Mouse (Mus musculus): ENCODE results near the gene Nkiras1. TPM values are rescaled to one million over a fixed set of nuclear protein-coding genes. Genes with fewer than 3 reads are reported as not detected.

Nkiras1 gene
- total RNA-seq, 2 experiments from 2014 or later, result 9.5 to 16.8 TPM

Other genes with a start within 250 kb of the Nkiras1 start
- gene Nr1d2, start 32.0 kb upstream of the Nkiras1 start, total RNA-seq (2015), result 8.4 and 9.3 TPM in 2 replicates
- 6.5 and 10.3 TPM in 2 replicates for gene Nr1d2, start 32.0 kb upstream of the Nkiras1 start, total RNA-seq (2017)
- gene Rpl15, start 255 bp downstream of the Nkiras1 start, total RNA-seq (2015), result 2,531 and 2,532 TPM in 2 replicates
- 1,869 and 2,149 TPM in 2 replicates for gene Rpl15, start 255 bp downstream of the Nkiras1 start, total RNA-seq (2017)
- gene Ube2e1, start 60.7 kb downstream of the Nkiras1 start, total RNA-seq (2015), result 123 and 134 TPM in 2 replicates
- gene Ube2e1, start 60.7 kb downstream of the Nkiras1 start, total RNA-seq (2017), result 69.4 and 82.0 TPM in 2 replicates